Mouse (Mus musculus) ES-CJ7 (cell line): ENCODE measurements around the gene Tmem100.

ENCODE experiments used
- DNase-seq: peaks from one replicate; pipeline ENCODE4 v3.0.0; 2011; ENCODE audit warnings: low read depth, low spot score

Gene Tmem100

DNA sequence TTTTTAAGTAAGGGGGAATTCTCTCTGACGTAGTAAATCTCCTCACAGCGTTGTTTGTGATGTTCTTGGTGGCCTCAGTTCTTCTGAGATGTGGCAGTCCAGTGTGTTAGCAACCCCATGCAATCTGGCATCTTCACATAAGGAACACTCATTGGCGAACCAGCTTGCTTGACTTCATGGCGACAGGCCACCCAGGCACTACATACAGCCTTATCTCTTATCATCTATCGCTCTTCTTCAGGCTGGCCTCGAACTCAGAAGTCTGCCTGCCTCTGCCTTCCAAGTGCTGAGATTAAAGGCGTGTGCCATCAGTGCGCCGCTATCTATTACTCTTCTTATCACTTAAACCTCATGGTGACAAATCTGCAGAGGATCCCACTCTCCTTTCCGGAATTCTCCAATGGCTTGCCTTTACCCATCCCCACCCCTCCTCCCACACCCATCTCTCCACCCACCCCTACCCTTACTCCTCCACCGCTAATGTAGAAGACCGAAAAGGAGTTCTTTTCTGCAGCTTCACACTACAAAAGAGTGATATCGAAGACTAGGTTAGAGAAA, at the start of gene Tmem100:
Tmem100 (plus strand) TSS at position 508 of the 558 bp plus-strand sequence.
- DNase-seq: no peak

DNA sequence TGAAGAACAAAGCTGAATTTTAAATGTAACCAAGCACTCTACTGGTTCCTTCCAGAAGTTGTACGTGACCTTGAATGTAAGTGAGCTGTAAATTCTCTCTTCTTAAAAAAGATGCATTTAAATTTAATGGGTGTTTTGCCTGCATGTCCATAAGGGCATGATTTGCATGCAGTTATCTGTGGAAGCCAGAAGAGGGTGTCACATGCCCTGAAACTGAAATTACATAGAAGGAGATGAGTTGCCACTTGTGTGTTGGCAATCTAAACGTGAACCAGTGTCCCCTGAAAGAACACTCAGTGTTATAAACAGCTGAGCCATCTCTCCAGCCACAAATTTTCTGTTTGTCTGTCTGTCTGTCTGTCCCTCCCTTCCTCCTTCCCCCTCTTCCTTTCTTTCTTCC, 47.2 kb upstream of the Tmem100 start:
- no peak for DNase-seq

DNA sequence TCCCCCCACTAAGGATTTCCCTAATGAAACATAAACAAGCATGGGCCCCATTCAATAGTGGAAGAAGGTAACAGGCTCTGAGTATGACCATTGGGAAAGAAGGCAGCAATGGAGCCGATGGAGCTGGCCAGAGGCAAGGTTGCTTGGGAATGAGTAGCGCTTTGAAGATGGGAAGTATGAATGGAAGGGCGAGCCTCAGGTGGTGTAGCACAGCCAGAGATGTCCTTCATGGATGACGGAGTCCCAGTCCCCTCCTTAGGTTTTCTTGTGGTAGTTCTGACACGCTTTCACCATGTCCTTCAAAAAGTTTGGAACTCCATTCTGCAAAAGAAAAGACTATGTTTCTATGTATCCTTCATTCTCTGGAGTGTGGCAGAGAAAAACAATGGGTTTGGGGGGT, 45.7 kb upstream of the Tmem100 start:
- no peak for DNase-seq

DNA sequence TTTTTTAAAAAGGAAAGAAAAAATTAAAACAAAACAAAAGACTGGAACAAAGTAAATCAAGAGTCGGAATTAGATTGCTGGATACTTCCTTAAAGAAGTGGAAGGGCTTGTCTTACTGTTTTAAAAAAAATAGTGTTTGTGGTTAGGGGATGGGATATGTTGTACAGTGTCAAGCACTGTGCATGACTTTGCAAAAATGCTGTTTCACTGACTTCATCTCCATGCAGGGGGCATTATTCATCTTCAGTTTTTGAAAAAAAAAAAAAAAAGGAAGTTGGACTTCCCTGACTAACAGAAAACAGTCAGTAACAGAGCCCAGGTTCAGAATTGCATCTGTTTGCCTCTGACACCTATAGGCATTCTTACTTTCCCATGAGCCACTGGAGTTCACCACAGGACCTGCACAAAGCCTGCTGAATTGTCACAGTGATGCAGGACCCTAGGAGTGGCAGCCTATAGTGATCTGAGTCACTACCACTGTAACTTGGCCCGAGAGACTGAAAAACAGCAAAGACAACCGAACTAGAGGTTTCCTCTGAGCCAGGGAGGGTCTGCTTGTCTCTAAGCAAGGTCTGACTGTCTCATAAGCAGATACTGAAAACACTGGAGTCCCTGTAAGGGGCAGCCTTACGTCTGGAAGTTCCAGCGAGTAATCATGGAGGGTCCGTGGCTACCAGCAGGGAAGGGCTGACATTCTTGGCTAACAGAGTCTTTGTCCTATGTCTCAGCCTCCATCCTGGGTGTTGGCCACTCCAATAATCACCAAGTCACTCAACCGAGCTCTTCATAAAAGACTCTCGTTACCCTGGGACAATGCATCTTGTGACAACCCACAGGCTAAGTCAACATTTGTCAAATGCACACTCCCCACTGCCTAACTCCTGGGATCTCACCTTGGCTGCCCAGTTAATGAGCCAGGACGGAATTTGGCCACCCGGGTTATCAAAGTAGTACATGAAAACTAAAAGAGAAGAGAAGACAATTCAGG, 44.7 kb upstream of the Tmem100 start:
- DNase-seq: no peak

DNA sequence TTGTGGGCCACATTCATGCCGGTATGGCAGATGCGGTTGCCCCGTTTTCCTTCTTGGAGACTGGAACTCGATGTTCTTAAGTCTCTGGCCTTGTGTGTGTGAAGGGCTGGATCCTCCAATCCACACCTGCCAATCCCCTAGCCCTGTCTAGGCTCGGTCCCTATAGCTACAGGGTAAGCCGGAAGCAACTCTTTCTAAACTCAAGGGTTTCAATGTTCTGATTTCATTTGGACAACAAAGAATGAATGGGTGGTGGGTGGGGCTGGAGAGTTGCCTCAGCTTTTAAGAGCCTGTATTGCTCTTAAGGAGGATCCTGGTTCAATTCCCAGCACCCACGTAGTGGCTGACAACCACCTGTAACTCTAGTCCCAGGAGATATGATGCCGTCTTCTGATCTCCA, 43.6 kb upstream of the Tmem100 start:
- peak; percentile 28 for DNase-seq

DNA sequence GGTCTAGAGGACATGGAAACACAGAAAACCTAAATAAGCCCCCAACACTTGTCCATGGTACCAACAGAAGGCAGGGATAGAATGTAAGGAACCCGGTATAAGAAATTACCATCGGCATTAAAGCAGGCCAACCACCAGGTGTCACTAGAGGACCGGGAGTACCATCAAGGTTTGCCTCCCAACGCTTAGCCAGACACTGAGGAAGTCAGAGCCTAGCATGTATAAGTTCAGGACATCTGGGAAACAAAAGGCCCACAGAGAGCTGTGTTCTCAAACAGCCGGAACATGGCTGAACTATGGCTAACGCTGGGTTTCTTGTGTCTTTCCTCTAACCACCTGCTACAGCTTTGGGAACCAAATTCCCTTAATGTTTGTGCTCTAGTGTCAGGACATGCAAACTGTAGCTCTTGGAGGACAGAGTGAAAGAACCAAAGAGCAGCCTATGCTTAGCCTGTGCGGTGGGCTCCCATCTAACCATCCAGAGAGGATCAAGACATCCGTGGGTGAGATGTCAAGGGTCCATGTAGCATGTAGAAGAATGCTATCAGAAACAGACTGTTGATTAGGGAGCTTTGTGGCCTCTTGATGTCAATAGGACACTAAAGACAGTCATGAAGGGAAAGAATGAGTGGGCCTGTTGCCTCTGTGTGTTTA, 41.1 kb upstream of the Tmem100 start:
- DNase-seq: peak; percentile 59

DNA sequence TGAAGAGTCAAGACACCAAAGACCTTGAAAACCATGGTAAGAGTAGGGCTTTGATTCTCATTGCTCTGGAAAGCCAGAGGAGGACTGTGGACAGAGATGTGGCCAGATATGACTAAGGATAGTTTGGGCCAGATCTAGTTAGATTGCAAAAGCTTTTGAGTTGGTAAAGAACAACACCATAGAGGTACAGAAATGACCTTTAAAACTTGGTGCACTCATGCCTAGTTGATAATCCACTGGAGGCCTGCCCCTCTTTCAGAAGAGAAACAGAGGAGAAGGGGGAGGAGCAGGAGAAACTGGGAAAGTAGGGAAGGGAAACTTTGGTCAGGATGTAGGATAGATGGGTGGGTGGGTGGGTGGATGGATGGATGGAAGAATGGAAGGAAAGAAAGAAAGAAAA, 38.5 kb upstream of the Tmem100 start:
- DNase-seq: no peak

DNA sequence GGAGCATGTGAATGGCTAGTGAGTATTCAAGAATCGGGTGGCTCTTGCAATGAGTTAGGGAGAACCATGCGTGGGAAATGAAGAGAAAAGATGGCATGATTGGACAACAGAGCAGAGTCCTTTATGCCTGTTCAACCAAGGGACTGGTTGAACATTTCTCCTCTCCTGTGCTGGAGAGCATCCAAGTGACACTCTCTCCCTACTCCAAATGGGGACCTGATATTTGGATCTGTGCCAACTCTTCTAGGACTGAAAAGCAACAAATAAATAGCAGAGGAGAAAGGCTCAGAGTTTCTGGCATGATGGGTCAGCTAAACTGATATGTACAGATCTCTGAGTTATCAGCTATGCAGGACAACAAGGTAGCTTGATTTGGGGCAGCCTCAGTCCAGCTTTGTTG, 35.4 kb upstream of the Tmem100 start:
- DNase-seq: no peak

DNA sequence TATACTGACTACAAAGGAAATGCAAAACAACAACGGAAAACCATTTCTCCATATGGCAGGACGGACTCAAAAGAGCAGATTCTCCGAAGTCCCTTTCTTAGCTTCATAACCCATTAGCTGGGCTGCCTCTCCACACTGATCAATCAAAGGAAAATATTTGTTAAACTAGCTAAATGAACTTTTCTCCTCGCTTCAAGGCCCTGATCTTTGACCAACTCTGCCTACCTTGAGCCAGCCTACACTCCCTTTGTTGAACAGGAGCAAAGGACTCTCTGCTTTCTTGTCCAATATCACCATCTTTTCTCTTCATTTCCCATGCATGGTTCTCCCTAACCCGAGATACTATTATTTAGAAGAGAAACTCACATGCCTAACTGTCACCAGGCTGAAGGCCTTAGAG, 34.6 kb upstream of the Tmem100 start:
- no peak for DNase-seq

DNA sequence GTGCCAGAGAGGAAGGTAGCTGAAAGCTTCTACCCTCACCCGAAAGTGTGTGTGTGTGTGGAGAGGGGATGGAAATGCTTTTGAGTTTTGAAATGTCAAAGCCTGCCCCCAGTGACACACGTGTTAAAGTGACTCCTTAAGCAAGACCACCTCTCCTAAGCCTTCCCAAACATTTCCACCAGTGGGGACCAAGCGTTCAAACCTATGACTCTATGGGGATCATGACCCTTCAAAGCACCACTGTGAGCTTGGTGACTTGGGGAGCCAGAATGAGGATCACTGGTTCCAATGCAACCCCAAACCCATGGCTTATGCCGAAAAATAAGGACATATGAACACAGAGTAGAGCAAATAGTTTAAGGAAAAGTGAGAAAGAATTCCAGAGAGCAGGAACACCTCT, 33.7 kb upstream of the Tmem100 start:
- no peak for DNase-seq

DNA sequence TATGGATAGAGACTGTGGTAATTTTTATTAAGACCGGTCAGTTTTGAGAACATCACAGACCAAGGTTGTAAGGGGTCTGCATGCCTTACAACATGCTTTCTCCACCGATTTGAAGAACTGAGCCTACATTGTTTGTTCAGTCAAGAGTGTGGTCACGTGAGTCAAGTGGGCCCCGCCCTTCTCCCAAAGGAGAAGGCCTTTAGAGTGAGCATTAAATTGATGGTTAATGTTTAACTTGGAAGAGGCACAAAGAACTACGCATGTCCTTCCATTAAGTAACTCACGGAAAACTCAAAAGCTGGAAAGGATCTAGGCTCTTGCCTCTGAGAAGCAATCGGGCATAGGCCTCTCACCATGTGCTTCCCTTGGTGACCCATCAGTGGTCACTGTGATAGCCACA, 33.3 kb upstream of the Tmem100 start:
- no peak for DNase-seq

DNA sequence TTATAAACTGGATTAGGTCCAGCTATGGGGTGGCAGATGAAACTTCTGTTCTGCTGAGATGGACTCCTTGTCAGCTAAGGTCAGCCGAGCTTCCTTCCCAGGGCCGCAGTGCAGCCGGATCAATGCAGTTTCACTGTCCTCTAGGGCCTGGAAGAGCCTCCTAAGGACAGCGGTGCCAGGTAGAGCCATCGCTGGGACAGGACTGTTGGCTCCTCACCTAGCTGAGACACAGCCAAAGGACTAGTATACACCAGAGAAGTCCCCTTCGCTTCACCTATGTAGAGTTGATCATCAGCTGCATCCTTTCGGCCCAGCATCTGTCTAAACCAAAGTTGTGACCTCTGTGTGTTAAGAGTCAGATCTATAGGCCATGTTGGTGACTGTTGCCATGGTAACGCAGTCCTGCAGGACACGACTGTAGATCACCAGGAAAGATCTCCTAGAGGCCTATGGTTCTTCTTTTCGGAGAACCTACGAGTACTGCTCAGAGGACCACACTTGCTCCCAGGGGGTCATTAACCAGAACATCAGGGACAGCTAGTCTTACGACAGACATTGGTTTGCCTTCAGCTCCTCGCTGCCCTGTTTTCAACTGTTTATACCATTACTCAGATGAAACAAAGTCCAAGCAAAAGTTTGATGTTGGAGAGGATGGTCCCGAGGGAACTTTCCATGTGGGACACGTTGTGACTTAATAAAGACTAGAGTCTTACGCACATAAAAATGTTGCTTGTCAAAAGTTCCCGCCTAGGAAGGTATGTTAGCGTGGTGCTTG, 31.0 kb upstream of the Tmem100 start:
- DNase-seq: no peak

DNA sequence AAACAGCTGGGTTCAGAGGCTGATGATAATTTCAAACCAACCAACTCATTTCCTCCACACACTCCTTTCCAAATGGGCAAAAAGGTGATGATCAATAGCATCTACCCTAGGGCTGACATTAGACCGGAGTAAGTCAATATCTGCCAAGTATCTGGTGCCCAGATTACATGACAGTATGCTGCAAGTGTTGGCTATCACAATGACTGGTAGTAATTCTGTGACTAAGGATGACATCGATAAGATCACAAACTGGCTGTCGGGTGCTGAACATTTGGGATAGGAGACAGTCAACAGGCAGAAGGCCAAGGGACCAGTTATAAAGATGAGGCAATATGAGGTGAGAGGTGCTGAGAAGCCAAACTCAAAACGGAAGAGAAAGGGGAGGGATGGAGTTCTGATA, 29.5 kb upstream of the Tmem100 start:
- no peak for DNase-seq

DNA sequence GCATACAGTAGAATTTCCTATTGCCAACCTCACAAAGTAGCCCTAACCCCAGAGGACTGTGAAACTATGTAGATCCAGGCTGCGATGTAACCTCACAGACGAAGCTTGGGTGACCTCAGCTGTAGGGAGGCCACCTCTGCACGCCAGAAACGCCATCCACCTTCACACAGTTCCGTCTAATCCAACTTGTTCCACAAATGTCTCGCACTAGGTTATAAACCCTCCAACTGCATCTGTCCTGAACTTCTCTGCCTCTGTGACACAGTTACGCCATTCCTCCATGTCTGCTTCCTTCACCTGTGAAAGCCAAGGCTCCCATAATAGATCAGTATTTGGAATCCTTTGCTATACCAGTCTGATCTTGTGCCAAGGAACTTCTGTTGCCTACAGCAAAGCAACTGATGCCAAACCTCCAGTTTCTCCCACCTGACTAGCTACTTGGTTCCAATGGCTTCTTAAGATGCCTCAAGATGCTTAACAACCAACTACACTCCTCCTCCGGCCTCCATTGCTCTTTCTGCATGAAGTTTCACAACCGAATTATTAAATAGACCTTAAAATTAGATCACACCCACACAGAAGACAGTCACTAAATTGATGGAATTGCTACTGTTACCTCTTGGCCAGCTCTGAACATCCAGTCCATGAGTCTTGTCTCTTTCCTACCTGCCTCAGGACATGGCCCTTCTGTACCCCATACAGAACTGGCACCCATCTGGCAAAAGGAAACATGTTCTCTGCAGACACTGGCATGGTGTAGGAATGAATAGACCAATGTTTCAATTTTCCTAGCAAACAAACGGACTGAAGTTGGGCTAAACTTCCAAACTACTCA, 28.5 kb upstream of the Tmem100 start:
- no peak for DNase-seq

DNA sequence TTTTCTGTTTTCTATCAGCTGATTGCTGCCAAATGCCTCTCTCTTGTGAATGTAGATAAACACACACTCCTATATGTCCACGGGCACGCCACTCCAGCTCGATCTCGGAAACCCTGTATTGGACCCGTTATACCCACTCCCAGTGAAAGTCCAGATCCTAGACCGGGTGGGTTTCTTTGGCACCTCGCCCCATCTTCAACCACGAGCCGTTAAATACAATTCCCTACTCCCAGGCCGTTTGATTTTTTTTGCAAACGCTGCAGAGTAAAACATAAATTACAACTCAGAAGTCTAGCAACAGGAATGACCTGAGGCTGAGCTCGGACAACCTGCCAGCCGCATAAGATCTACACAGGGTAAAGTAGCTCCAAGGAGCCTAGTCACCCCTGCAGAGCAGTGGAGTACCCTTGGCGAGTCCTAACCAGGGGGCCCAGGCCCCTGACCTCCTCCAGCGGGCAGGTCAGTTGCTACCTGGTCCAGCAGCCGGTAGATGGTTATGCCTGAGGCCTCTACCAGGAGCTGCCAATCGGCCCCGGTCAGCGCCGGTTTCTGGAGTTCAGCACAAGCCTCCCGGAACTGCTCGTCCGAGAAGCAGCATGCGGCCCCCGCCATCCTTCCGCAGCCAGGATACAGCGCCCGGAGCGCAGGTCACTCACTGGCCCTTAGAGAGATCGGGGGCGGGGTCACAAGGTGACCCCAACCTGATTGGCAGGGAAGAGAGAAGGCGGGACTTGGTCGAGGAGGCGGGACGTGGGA, 27.7 kb upstream of the Tmem100 start, which contains the start of gene Pctp:
Pctp (minus strand) TSS at position 664 of the 756 bp plus-strand sequence.
- DNase-seq: peak; percentile 81

DNA sequence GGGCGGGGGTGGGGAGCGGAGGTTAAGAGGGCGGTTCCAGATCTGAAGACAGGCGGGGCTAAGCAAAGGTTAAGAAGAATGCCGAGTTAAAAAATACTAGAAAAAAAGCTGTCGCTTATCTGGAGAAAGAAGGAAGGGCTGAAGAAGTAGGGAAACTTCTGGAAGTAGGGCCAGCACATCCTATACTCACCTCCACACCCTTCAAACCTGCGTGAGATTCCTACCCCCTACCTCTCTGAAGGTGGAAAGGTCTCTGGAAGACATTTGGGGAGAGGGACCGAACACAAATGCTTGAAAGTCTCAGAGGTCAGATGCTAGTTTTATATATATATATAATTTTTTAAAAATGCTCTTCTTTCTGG, 27.2 kb upstream of the Tmem100 start:
- no peak for DNase-seq

DNA sequence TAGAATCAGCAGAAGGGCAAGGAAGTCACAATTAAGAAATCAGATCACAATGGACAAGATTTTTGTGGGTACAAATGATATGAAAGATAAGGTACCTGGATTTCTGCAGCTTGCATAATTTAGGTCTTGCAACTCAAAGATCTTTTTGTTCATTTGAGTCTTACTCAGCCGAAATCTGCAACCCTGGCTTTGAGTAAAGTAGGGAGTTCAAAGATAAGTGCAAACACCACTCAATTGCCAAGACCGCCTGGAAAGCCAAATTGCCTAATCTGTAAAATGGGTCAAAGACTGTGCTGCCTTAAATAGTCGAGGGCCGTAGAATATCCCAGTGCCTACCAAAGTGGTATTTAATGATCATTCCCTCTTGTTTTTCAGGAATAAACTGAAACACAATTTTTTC, 26.8 kb upstream of the Tmem100 start:
- no peak for DNase-seq

DNA sequence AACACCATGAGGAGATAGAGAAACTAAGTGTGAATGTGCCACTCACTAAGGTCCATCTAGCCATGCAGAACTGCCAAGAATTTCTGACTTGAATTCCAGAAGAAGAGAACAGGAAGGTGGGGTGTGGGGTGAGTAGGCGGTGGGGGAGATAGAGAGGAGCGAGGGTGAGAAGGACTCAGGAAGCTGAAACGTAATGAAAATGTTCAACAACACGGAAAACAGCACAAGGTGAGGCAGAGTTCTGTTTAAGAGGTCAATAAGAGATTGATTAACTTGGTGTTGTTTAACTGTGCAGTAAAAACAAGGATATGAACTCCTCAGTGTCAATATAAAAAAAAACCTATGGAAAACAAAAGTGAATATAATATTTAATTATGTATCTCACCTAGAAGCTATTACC, 24.0 kb upstream of the Tmem100 start:
- no peak for DNase-seq

DNA sequence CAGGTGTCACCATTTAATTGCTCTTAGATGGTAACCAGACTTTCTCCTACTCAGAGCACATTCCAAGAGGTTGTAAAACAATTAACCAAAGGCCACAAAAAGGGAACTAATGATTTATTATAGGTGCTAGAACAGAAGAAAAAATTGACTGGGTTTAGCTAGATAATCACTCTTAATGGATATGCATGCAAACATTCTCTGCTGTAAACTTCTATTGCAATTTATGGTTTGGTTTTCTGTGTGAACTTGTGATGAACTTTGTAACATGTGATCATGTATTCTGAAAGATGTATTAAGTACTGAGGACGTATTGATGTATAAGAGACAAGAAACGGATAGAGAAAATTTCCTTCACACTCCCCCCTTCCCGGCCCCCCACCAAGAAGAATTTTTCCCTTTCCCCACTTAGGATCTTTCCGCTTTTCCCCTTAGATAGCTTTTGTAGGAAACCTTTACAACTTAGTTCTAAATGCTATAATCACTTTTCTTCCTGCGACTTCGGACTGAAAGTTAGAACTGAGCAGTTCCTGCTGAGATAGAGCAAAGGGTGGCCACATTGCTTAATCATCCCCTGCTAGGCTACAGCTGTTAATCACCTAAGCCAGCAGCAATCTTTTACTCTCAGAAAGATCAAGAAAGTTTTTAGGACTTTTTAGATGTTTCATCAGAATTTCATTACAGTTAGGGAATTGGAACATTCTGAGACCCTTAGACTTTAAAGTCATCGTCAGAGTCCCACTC, 22.2 kb upstream of the Tmem100 start:
- no peak for DNase-seq

DNA sequence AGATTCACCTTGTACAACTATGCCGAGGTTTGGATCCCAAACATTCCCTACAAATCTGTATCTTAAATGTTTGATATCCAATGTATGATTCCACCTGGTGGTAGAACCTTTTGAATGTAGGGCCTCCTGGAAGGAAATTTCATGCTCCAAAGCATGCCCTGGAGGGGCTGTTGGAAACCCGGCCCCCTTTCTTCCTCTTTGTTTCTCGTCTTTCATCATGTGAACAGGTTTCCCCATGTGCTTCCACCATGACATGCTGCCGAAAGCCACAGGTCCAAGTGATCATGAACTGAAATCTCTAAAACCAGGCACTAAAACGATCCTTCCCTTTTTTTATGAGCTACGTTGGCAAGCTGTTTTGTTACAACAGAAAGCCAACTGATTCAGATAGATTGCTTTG, 16.5 kb upstream of the Tmem100 start:
- DNase-seq: no peak
